Mouse (Mus musculus) kidney, postnatal 25 days (tissue): Measurements from ENCODE around the gene Rnf149.

ENCODE experiments used
- DNase-seq, 2 experiments: peaks; one replicate each; pipeline ENCODE4 v3.0.0; 2021; ENCODE audit warnings: mixed read lengths in 2 of 2

Gene Rnf149

DNA sequence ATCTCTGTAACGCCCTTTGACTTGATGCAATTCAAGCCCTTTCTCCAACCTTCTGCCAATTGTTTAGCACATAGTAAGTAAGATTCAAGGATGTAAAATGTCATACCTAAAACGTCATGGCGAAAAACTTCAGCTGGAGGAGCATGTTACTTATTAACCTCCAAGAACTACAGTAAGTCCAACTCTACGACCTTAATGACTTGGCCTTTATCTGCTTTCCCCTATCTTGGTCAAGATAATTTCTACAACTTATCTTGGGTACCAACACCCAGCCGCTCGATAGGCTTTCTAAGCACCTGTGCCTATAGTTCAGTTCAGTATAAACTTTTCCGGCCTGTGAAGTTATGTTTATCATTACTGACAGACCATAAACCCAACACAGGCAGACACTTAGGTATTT is 3.3 kb downstream of the Rnf149 start:
- DNase-seq: no peak

DNA sequence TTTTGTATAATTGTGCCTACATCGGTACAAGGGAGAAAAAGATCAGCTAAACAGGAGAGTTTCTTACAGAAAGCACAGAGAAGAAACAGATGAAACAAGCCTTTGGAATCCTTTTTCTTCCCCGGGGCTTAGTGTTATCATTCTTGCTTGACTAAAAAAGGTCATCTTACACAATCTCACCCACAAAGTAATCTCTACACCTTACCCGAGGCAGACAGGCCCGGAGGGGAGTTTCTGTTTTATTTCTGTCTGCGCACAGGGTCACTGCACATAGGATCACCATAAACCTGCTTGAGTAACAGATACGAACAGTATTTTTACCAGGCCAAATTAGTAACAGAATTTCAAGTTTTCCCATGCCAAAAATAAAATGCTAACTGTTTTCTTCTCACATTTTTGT is 5.6 kb downstream of the Rnf149 start:
- no peak for DNase-seq

DNA sequence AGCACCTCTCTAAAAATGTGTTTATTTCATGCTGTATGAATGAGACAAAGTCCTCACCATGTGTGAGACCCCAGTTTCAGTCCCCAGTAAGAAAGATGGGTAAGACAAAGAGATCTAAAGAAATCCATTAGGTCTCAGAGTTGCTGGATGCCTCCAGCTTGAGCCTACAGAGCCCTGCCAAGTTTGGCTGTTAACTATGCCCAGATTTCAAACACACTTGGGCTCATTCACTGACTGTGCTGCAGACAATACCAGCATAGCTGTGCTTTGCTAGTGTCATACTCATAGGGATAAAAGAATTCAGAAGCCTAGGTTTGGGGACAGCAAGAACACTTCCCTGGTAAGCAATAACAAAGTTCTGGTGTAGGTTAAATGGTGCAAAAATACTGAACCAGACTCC is 9.1 kb downstream of the Rnf149 start:
- no peak for DNase-seq

DNA sequence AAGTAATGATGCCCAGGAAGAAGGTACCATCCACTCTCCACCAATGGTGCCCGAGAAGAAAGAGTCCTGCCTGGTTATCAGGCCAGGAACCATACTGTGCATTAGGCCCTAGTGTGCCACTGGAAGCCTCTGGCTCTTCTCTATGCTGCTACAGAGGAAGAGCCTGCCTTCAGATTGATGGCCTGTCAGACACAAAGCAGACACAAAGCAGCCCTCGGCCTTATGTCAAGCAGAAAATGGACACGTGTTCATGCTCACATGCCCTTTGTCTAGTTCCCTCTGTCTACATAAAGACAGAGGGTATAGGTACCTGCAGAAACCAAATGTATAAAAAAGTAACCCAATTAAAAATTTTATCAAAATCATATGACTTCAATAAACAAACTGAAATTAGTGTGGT is 12.6 kb downstream of the Rnf149 start:
- DNase-seq: no peak

DNA sequence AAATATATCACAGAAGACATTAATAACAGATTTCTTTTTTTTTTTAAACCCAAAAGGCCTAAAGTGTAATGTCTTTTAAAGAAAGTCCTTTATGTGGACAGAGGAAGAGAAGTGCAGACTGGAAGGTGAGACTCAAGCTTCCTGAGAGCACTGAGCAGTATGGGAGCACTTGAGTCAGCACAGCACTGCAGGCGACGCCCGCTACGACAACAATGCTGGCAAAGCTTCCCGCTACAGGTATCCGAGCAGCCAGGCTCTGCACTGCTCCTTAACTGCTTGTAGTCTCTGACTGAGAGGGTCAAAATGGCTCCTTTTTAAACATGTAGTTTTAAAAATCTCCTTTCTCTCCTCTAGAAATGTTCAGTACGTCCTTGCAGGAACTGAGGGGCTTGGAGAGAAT is 14.0 kb downstream of the Rnf149 start:
- no peak for DNase-seq

DNA sequence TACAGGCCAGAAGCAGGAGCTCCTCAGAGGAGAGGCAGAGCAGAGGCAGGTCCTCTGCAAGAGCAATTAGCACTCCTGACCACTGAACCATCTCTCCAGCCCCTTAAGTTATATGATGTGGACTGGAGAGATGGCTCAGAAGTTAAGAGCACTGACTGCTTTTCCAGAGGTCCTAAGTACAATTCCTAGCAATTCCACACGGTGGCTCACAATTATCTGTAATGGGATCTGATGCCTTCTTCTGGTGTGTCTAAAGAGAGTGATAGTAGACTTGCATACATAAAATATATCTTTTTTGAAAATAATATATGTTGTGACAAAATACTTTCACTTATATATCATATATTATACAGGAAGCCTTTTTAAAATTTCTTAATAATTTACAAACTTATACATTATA is 15.3 kb downstream of the Rnf149 start:
- no peak for DNase-seq

DNA sequence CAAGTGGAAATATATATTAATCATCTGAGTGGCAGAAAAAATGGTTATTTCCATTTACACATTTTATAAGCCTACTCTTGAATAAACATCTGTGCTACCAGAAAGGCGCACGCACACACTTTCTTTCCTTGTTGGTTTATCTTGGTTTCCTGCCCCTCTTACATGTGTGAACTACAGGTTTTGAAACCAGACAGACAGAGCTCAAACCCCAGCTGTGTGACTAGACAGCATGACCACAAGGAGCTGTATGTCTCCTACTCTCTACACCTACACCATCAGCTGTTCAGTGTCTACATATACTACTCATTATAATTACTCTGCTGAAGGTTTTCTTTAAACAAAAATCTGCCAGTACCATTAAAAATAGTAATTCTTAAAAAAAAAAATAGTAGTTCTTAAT is 18.2 kb downstream of the Rnf149 start:
- no peak for DNase-seq

DNA sequence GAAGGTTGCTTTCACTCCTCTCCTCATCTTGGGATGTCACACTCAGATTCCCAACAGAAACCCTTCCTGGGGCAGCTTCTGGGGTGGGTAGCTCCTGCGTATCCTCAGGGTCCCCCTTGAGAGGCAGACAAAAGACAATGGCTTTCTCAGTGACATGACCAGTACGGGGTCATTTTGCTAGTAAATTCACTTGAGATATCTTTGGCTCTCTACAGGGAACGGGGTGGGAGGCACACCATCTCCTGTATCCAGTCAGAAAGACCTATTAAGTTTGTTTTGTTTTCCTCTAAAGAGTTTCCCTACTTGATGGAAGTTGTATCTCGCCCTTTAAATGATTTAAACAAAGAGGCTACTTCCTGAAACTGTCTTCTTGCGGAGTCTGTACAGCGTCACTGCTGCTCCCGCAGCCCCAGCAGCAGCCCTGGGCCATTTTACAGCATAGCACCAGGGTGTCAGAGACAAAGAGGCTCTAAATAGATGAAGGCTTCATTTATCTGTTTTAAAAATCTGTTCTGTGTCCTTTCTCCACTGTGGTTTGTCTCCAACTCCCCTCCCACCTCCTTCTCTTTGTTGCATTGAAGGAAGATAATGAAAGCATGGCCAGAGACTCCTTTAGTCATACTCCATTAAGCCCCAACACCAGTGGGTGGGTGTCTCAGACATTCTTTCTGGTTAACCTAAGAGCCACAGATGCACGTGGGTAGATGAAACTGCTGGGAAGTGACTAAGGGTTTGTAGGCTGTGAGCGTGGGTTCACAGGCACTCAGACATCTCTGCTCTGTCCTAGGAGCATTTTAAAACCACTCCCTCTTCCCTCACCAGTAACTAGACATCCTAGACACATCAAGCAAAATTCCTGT is 21.4 kb downstream of the Rnf149 start:
- no peak for DNase-seq

DNA sequence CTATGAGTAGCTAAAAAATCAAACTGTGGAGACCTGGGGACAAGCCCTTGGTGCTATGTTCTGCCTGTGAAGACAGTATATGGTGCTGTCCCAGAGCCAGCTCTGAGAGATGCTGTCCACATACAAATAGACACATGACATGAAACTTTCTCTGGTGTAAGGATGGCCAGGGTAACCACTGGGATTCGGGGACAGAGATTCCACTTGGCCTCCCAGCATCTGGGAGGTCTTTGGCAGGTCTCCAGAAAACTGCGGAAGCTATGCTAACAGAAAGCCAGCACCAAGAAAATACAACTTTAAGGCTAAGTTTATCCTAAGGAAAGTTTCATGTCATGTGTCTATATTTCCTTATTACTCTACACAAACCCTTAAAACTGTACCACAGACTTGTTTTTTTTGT is 27.4 kb downstream of the Rnf149 start:
- DNase-seq: peak in 1 of 2 experiments; percentile 41

DNA sequence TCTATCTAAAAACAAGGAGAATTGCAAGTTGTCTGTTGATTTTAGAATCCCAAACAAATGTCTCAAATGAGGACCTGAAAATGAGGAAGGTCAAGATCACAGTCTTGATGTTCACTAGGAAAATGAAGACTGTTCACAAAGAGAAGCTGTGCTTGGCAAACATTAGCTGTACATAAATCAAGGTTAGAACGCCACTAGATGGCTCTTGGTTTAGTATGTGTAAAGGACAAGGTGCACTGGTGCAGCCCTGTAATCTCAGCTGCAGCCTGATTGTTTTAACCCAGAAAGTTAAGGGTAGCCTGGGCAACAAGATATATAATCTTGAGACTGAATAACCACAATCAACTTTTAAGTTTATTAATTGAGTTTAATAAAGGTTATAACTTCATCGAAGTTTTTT is 30.0 kb downstream of the Rnf149 start:
- DNase-seq: no peak

DNA sequence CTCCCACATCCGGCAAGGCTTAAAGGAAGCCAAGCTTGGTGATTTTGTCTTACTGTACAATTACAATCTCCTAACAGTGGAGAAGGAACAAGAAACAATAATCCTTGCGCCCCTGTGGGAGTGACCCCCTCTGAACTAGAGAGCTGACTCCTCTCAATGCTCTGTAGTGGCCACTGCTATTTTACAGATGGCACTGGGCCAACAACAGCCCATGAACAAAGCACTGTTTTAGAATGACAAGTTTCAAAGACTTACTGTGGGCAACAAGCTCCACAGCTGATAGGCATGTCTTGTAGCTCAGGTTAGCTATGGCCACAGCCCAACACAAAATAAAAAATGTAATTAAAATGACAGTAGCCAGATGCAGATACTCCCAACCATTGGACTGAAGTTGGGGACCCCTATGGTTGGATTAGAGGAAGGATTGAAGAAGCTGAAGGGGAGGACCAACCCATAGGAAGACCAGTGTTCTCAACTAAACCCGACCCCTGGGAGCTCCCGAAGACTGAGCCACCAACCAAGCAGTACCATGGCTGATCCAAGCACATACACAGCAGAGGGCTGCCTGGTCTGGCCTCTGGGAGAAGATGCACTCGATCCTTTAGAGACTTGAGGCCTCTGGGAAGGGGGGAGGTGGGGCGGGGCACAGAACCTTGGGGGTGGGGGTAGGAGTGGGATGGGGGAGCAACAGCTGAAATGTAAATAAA is 30.9 kb downstream of the Rnf149 start:
- DNase-seq: no peak

DNA sequence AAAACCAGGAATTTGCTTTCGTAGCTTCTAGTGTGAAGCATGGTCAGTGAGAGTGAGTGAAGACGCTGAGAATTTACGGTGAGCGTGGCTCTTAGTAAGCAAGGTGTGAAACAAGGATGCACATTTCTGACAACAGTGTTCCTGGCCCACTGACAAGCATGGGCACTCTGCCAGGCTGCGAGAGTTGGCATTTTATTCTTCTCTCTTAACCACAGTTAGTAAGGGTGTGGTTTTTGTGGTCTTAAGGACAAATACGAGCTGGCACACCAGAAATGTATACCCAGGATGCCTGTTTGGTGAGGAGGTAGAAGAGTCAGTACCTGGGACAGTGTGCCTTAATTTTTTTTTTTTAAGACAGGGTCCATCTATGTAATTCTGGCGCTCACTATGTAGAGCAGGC is 31.6 kb downstream of the Rnf149 start:
- DNase-seq: no peak

DNA sequence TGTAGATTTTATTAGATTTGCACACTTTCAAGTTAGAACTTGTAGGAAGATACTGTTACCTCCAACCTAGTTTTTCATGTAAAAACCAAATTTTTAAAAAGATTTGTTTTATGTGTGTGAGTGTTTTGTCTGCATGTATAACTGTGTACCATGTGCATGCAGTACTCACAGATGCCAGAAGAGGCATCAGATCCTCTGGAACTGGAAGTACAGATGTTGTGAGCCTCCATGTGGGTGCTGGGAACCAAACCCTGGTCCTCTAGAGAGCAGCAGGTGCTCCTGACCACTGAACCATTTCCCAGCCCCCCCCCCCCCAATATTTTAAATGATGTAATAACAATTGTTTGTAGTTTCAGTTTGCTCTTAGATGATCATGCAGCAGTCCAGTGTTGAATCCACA is 36.6 kb downstream of the Rnf149 start:
- DNase-seq: no peak

DNA sequence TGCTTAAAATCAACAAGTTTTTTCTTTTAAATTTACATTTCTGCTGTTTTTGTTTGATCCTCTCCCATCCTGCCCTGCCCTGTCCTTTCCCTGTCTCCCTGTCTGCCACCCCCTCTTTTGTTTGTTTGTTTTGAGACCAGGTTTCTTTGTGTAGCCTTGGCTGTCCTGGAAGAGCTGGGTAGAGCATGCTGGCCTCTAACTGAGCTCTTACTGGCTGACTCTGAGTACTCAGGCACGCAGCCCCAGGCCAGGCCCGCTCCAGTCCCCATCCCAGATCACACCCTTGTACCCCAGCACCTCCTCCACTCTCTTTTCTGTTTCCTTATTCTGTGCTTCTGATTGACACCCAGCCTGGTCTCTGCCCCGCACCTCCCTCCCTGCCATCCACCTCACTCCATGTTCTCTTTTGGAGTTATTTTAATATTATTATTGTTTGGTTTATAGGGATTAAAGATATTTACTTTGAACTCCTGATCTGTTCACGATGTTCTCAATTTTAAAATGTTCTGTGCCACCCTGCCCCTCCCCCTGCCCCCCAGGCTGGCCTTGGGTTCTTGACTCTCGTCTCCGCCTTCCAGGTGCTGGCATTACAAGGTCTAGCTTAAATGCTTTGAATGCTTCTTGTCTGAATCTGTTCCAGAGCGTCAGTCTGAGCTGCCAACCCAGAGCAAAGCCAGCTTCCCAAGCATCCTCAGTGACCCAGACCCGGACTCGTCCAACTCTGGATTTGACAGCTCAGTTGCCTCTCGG is 39.4 kb downstream of the Rnf149 start:
- DNase-seq: no peak

DNA sequence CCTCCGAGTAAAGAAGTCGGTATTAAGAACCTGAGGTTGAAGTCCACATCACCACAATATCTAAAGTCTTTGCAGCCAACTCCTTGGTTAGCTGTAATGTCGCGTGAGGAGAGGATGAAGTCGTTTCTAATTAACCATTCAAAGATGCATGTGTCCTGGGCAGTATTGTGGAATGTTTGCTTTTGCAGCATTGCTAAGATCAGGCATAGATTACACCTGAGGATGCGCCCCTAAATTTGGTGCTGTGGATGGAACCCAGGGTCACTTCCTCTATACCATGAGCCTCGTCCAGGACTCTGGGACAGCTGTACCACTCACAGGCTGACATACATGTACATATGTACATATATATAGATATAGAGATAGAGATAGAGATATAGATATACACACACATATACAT is 40.5 kb downstream of the Rnf149 start:
- no peak for DNase-seq

DNA sequence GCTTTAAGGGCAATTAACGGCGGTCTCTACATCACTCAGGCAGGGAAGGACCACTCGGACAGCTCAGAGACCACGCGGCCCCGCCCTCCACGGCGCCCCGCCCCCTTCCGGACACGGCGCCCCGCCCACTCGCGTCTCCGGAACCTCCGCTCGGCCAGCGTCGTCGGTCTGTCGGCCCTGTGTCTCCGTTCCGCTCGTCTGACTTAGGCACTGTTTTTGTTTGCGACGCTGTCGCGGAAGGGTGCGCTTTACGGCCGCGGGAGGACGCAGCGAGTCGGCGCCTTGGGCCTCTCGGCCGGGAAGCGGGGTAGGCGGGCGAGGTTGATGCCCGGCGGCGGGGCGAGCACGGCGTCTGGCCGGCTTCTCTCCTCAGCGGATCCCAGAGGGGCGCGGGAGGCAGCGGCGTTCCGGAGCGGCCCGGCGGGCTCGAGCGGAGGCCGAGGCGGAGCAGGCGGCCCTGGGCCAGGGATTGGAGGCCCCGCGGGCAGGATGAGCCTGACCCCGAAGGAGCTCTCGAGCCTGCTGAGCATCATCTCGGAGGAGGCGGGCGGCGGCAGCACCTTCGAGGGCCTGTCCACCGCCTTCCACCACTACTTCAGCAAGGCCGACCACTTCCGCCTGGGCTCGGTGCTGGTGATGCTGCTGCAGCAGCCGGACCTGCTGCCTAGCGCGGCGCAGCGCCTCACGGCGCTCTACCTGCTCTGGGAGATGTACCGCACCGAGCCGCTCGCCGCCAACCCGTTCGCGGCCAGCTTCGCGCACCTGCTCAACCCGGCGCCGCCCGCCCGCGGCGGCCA is 41.5 kb downstream of the Rnf149 start:
- DNase-seq: peak; percentile 99

DNA sequence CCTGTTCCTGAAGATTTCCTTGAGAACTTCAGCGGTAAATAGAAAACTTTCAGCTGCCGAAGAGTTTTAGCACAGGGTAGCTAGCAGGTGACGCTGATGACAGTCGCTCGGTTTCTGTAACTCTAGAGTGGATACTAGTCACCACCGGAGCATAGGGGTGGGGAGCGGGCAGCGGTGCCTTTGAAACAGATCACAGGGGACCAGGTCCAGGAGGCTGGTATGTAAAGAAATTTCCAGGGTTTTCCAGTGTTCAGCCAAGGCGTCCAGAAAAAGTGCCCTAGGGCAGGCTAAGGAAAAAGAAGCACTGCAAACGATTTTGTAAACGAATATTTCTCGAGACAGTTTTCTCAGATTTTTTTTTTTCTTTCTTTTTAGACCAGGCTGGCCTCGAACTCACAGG is 42.4 kb downstream of the Rnf149 start, which contains the start of gene Cnot11:
Gene Cnot11, plus strand, starts transcription at position 162 of the 400 bp plus-strand sequence.
- DNase-seq: no peak

DNA sequence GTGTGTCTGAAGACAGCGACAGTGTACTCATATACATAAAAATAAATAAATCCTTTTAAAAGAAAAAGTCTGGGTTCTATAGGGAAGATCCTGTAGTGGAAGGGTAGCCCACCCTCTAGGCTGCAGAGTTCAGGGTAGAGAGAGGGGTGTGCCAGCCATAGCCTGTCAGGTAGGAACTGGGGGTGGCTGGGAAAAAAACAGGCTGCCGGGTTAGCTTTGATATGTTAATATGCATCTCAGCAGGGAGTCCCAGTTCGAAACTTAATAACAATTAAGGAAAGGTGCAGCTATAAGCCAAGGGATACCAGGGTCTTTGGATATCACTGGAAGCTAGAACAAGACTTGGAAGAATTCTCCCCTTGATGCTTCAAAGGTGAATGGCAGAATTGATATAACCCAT is 43.3 kb downstream of the Rnf149 start:
- no peak for DNase-seq

DNA sequence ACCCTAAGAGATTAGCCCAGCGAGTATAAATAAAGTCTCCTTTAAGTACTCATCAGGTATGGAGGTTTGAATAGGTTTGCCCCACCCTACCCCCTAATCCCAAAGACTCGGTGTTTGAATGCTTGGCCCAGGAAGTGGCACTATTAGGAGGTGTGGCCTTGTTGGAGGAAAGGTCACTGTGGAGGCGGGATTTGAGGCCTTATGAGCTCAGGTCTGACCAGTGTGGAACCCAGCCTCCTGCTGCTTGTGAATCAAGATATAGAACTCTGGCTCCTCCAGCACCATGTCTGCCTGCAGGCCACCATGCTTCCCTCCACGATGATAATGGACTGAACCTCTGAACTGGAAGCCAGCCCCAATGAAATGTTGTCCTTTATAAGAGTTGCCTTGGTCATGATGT is 46.2 kb downstream of the Rnf149 start:
- DNase-seq: no peak

DNA sequence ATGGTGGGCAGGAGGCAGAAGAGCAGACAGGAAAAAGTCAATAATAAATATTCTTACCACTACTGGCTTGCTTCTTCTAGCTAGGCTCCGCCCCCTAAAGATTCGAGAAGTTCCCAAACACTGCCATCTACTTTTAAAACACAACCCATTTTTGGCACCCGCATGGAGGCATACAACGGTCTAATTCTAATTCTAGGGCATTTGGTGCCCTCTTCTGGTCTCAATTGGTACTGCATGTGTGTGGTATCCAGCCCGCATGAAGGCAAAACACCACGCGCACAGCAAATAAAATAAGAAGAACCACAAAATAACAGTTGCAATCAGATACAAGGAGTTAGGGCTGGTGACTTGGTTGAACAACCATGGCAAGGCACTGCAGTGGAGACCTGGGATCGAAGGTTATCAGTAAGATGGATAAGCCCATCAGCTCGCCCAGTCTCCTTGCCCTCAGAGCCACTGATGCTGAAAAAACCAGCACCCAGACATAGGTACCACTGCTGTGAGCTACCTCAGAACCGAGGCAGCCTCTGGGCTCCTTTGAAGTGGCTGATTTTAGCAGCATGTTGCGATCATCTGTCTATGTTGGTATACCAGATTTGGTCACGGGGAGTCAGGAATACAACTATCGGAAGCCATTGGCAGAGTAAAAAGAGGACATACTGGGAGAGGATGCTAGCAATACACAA is 46.8 kb downstream of the Rnf149 start:
- DNase-seq: peak; percentile 65 to 90

DNA sequence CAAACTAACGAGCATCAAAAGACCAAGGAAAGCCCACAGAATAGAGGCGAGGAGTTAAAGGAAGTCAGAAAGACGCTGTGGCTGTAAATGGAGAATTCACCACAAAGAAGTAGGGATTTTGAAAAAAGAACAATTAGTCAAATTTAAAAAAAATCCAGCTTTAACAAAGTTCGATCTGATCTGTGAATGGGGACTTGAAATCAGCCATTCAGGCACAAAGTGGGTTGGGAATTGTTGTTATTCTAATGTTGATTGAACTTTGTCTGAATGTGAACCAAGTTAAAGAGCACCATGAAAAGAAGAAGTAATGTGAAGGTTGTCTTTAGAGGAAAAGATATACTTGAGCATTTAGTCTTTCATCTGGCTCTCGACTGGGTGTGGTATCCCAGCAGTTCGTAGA is 48.9 kb downstream of the Rnf149 start:
- no peak for DNase-seq

DNA sequence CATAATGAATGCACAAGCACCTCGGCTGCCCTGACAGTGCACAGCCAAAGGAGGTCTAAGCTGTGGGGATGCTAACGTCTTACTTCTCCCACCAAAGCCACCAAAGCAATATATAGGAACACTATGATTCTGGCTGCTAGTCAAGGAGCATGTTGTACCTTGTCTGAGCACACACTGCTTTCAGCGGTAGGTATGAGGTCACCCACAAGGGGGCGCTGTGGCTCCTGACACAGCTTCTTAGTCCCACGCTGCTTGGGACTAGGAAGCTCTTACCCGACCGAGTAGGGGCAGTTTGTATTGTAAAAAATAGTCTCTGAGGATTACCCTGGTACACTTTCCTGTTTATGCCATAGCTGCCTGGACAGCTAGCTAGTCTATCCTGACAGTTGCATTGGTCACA is 49.8 kb downstream of the Rnf149 start:
- peak; percentile 72 to 86 for DNase-seq
